Mouse (Mus musculus) lung, postnatal 14 days (tissue): ENCODE results near the gene Olfr1393.

Experiments
- DNase-seq: peaks from one replicate; pipeline ENCODE4 v3.0.0; 2021

Gene Olfr1393

GRCm38 (mm10) chr11:49278222-49278621, at the start of gene Olfr1393:
Gene Olfr1393, plus strand, starts transcription at chr11:49278304.
- no peak for DNase-seq

- DNase-seq: no peak
These were observed 45.3 kb upstream of the Olfr1393 start for GRCm38 (mm10) chr11:49232781-49233180.

GRCm38 (mm10) chr11:49235459-49236207, 42.5 kb upstream of the Olfr1393 start:
- DNase-seq: no peak

- DNase-seq: peak; percentile 50
These were observed 41.2 kb upstream of the Olfr1393 start for GRCm38 (mm10) chr11:49236891-49237290.

GRCm38 (mm10) chr11:49237532-49237931, 40.6 kb upstream of the Olfr1393 start:
- DNase-seq: no peak

- no peak for DNase-seq
These were observed 37.8 kb upstream of the Olfr1393 start for GRCm38 (mm10) chr11:49240310-49240709.

- no peak for DNase-seq
These were observed 37.2 kb upstream of the Olfr1393 start for GRCm38 (mm10) chr11:49240874-49241273.

- no peak for DNase-seq
These were observed 36.6 kb upstream of the Olfr1393 start for GRCm38 (mm10) chr11:49241471-49241870.

GRCm38 (mm10) chr11:49242944-49243626, 35.0 kb upstream of the Olfr1393 start:
- DNase-seq: no peak

- DNase-seq: peak; percentile 94
These were observed 34.1 kb upstream of the Olfr1393 start, which contains the start of gene Mgat1 for GRCm38 (mm10) chr11:49243727-49244594. Gene Mgat1, plus strand, starts transcription at chr11:49244191.

GRCm38 (mm10) chr11:49244595-49244930, 33.5 kb upstream of the Olfr1393 start:
- DNase-seq: no peak

- DNase-seq: peak; percentile 43
These were observed 32.9 kb upstream of the Olfr1393 start for GRCm38 (mm10) chr11:49245176-49245575.

- no peak for DNase-seq
These were observed 32.3 kb upstream of the Olfr1393 start for GRCm38 (mm10) chr11:49245634-49246415.

GRCm38 (mm10) chr11:49246523-49246922, 31.6 kb upstream of the Olfr1393 start:
- DNase-seq: no peak

GRCm38 (mm10) chr11:49247255-49247654, 30.8 kb upstream of the Olfr1393 start:
- no peak for DNase-seq

- peak; percentile 77 for DNase-seq
These were observed 29.7 kb upstream of the Olfr1393 start for GRCm38 (mm10) chr11:49248226-49248973.

GRCm38 (mm10) chr11:49248974-49249700, 29.0 kb upstream of the Olfr1393 start:
- DNase-seq: no peak

GRCm38 (mm10) chr11:49249811-49250421, 28.2 kb upstream of the Olfr1393 start:
- DNase-seq: peak; percentile 42

- peak; percentile 93 for DNase-seq
These were observed 27.4 kb upstream of the Olfr1393 start for GRCm38 (mm10) chr11:49250422-49251379.
